Mouse (Mus musculus) monocyte, adult 5-6 weeks (primary cell): Measurements from ENCODE around the gene Elmo1. TPM values are rescaled to one million over a fixed set of nuclear protein-coding genes. Genes with fewer than 3 reads are reported as not detected.

Source experiments
- ATAC-seq: fragments of 153-309, 156-312 bp; replicated peaks from 2 replicates; pipeline ENCODE4 v1.8.0; 2017; ENCODE audit warnings: mild to moderate bottlenecking; ENCODE audit not compliant: low TSS enrichment, insufficient number of reproducible peaks, severe bottlenecking, poor library complexity, low FRiP score
- total RNA-seq: library from RNA; stranded (forward); fragments of 200-1000, 200-491, 200-594 nt; gene quantifications from 3 replicates; pipeline ENCODE4 v1.2.3, GENCODE M21; 2017

Elmo1 gene
- total RNA-seq, 1 experiment from 2014 or later = 71.9 TPM

- ATAC-seq = no peak
These were observed 94.0 kb downstream of the Elmo1 start for GRCm38 (mm10) chr13:20184239-20185033.

GRCm38 (mm10) chr13:20185034-20185846 is 94.8 kb downstream of the Elmo1 start:
- ATAC-seq = peak; percentile 81

- ATAC-seq = no peak
These were observed 95.4 kb downstream of the Elmo1 start for GRCm38 (mm10) chr13:20185847-20186213.

- no peak for ATAC-seq
These were observed 97.3 kb downstream of the Elmo1 start for GRCm38 (mm10) chr13:20187647-20188046.

GRCm38 (mm10) chr13:20192009-20192584 is 101.7 kb downstream of the Elmo1 start:
- ATAC-seq = no peak

- ATAC-seq = no peak
These were observed 110.2 kb downstream of the Elmo1 start for GRCm38 (mm10) chr13:20200582-20200981.

GRCm38 (mm10) chr13:20202617-20203016 is 112.2 kb downstream of the Elmo1 start:
- no peak for ATAC-seq

- 0 out of 2 replicates have a peak, but pooled peaks have one; percentile 10 for ATAC-seq
These were observed 113.8 kb downstream of the Elmo1 start for GRCm38 (mm10) chr13:20204165-20204564.

- no peak for ATAC-seq
These were observed 114.8 kb downstream of the Elmo1 start for GRCm38 (mm10) chr13:20205007-20205745.

- ATAC-seq = no peak
These were observed 115.3 kb downstream of the Elmo1 start for GRCm38 (mm10) chr13:20205746-20206145.

- ATAC-seq = no peak
These were observed 116.7 kb downstream of the Elmo1 start for GRCm38 (mm10) chr13:20207126-20207525.

GRCm38 (mm10) chr13:20207950-20208642 is 117.7 kb downstream of the Elmo1 start:
- ATAC-seq = peak; percentile 54

- ATAC-seq = no peak
These were observed 118.5 kb downstream of the Elmo1 start for GRCm38 (mm10) chr13:20208867-20209266.

GRCm38 (mm10) chr13:20211780-20212179 is 121.4 kb downstream of the Elmo1 start:
- ATAC-seq = no peak

- 0 out of 2 replicates have a peak, but pooled peaks have one; percentile 47 for ATAC-seq
These were observed 122.3 kb downstream of the Elmo1 start for GRCm38 (mm10) chr13:20212665-20213064.

- no peak for ATAC-seq
These were observed 123.5 kb downstream of the Elmo1 start for GRCm38 (mm10) chr13:20213861-20214260.

GRCm38 (mm10) chr13:20217453-20218090 is 127.2 kb downstream of the Elmo1 start:
- no peak for ATAC-seq

- ATAC-seq = no peak
These were observed 127.7 kb downstream of the Elmo1 start for GRCm38 (mm10) chr13:20218126-20218525.
